ENCODE assay signal across 9 mouse cellular contexts in genomic region chr13:29414878-29415277, GRCm38 (mm10).
DNase-seq lines count a peak whose midpoint lies in the region; ATAC-seq lines count a peak whose summit lies in the region.
"Had no signal": no experiment of that assay in that cellular context is flagged by ENCODE, and none has a peak within 500 bp of the region (broad histone marks: within the 10 kb centered on the region; RNA-seq: fewer than 3 reads in every experiment).

No protein-coding gene starts in this region.

- no peak overlapping the region for H3K9ac ChIP-seq in kidney, embryonic 15.5 days
- no peak overlapping the region for H3K9ac ChIP-seq in kidney, embryonic 16.5 days (replicated peaks; ENCODE audit: low read length)
- H3K9ac ChIP-seq in hindbrain, embryonic 15.5 days, result no peak overlapping the region

- H3K27me3 ChIP-seq in kidney, embryonic 15.5 days, result no peaks in the 10 kb centered on the region
- H3K27me3 ChIP-seq in kidney, embryonic 16.5 days (ENCODE audit: insufficient read depth, low read length), result no peaks in the 10 kb centered on the region
- H3K27me3 ChIP-seq in hindbrain, embryonic 15.5 days, result no peaks in the 10 kb centered on the region

- peaks cover 22% of the 10 kb centered on the region for H3K4me1 ChIP-seq in kidney, embryonic 15.5 days
- H3K4me1 ChIP-seq in kidney, embryonic 16.5 days (ENCODE audit: insufficient read depth, low read length), result peaks cover 16% of the 10 kb centered on the region; the same call in 1 of the 2 replicates
- H3K4me1 ChIP-seq in hindbrain, embryonic 15.5 days (replicated peaks), result peaks cover 34% of the 10 kb centered on the region

- DNase-seq in heart, adult 8-10 months (ENCODE audit: low spot score), result peak; percentile 25
- peak; percentile 21 for DNase-seq in skeletal muscle tissue, adult 2 months (ENCODE audit: low read depth, low spot score)
- DNase-seq in thymus, postnatal 10 days (ENCODE audit: low spot score in 2 of 2), result no peak
- no peak for DNase-seq in frontal cortex, postnatal 36 days (ENCODE audit: low spot score in 2 of 2)
- DNase-seq: kidney, adult 11 months; thymus, postnatal 14 days had no signal

- no peak overlapping the region for H3K4me2 ChIP-seq in kidney, embryonic 15.5 days
- H3K4me2 ChIP-seq in kidney, embryonic 16.5 days (replicated peaks; ENCODE audit: low read depth, low read length), result no peak overlapping the region
- H3K4me2 ChIP-seq in hindbrain, embryonic 15.5 days, result no peak overlapping the region

- no peaks in the 10 kb centered on the region for H3K36me3 ChIP-seq in kidney, embryonic 15.5 days
- no peaks in the 10 kb centered on the region for H3K36me3 ChIP-seq in kidney, embryonic 16.5 days (ENCODE audit: insufficient read depth, low read length)
- no peaks in the 10 kb centered on the region for H3K36me3 ChIP-seq in hindbrain, embryonic 15.5 days

- 0 out of 2 replicates have a peak overlapping the region, but pooled peaks have one; percentile 7 for H3K27ac ChIP-seq in kidney, embryonic 15.5 days
- no peak overlapping the region for H3K27ac ChIP-seq in kidney, embryonic 16.5 days (ENCODE audit: low read length)
- H3K27ac ChIP-seq in hindbrain, embryonic 15.5 days (replicated peaks), result peak overlapping the region; percentile 65

- no peak overlapping the region for H3K4me3 ChIP-seq in kidney, embryonic 15.5 days (replicated peaks)
- no peak overlapping the region for H3K4me3 ChIP-seq in kidney, embryonic 16.5 days (ENCODE audit: low read length)
- H3K4me3 ChIP-seq in hindbrain, embryonic 15.5 days, result no peak overlapping the region

- 67% methylated on average over 6 of the region's 6 CpGs for WGBS in kidney, embryonic 15.5 days
- WGBS in kidney, embryonic 16.5 days, result 76% methylated on average over 6 of the region's 6 CpGs
- 18% methylated on average over 6 of the region's 6 CpGs for WGBS in hindbrain, embryonic 15.5 days

- no peak for ATAC-seq in kidney, embryonic 15.5 days (replicated peaks; ENCODE audit: low FRiP score)
- no peak for ATAC-seq in kidney, embryonic 16.5 days (ENCODE audit: low FRiP score, low TSS enrichment)
- no peak for ATAC-seq in hindbrain, embryonic 15.5 days (ENCODE audit: low FRiP score, low read depth)

- H3K9me3 ChIP-seq in kidney, embryonic 15.5 days (replicated peaks), result no peaks in the 10 kb centered on the region
- no peaks in the 10 kb centered on the region for H3K9me3 ChIP-seq in kidney, embryonic 16.5 days (ENCODE audit: low read length)
- H3K9me3 ChIP-seq in hindbrain, embryonic 15.5 days, result no peaks in the 10 kb centered on the region

Comparison
In these comparisons a context has a peak if more than half of its experiments do, and no peak if none do; other contexts are left out.
1. DNase-seq: peak in heart, adult 8-10 months (single experiment) and skeletal muscle tissue, adult 2 months (single experiment); none in thymus, postnatal 10 days (0 of 2) and frontal cortex, postnatal 36 days (0 of 2).